Mouse (Mus musculus) C2C12 (cell line): ENCODE results near the gene Wnt3. TPM values are rescaled to one million over a fixed set of nuclear protein-coding genes. Genes with fewer than 3 reads are reported as not detected.

Experiments
- H3K27me3 ChIP-seq: one replicate; pipeline ENCODE4 v1.6.1; 2011; ENCODE audit not compliant: control insufficient read depth, insufficient read depth, insufficient read length
- H3K36me3 ChIP-seq: one replicate; pipeline ENCODE4 v1.6.1; 2011; ENCODE audit not compliant: control insufficient read depth, insufficient read depth
- H3K4me3 ChIP-seq: one replicate; pipeline ENCODE4 v1.5.1; 2011; ENCODE audit warnings: mild to moderate bottlenecking, control low read depth; ENCODE audit not compliant: poor library complexity, insufficient read depth, severe bottlenecking
- H3K79me2 ChIP-seq: one replicate; pipeline ENCODE4 v1.6.1; 2011; ENCODE audit not compliant: control insufficient read depth, insufficient read depth
- H3K79me3 ChIP-seq: one replicate; pipeline ENCODE4 v1.6.1; 2011; ENCODE audit warnings: low read depth, control low read depth
- H3ac ChIP-seq: one replicate; pipeline ENCODE3; 2011; ENCODE audit warnings: low read depth; ENCODE audit not compliant: control insufficient read depth, insufficient read length
- CEBPB ChIP-seq: IDR thresholded peaks from one replicate; pipeline ENCODE4 v1.6.1; 2011; ENCODE audit warnings: low read depth, mild to moderate bottlenecking, control low read depth, moderate library complexity
- CTCF ChIP-seq: IDR thresholded peaks from one replicate; pipeline ENCODE4 v1.5.1; 2011; ENCODE audit not compliant: control insufficient read depth, insufficient read depth, insufficient read length
- FOSL1 ChIP-seq: IDR thresholded peaks from one replicate; pipeline ENCODE4 v1.8.0; 2011; ENCODE audit warnings: mild to moderate bottlenecking, low read length; ENCODE audit not compliant: poor library complexity, insufficient read depth, severe bottlenecking
- MAX ChIP-seq: IDR thresholded peaks from one replicate; pipeline ENCODE4 v1.6.1; 2011; ENCODE audit warnings: mild to moderate bottlenecking, control low read depth
- MYOD1 ChIP-seq: IDR thresholded peaks from one replicate; pipeline ENCODE4 v1.6.1; 2011; ENCODE audit warnings: low read depth; ENCODE audit not compliant: control insufficient read depth, insufficient read length
- MYOG ChIP-seq: IDR thresholded peaks from one replicate; pipeline ENCODE4 v1.6.1; 2011; ENCODE audit not compliant: control insufficient read depth, insufficient read length; ENCODE audit errors: extremely low read depth
- USF1 ChIP-seq: IDR thresholded peaks from one replicate; pipeline ENCODE4 v1.6.1; 2011; ENCODE audit warnings: low read depth, mild to moderate bottlenecking, control low read depth, moderate library complexity
- polyA plus RNA-seq: library from polyadenylated mRNA; unstranded; fragments of >200 nt; fragmentation: generic; extraction: Trizol; gene quantifications from one replicate; pipeline ENCODE4 v1.2.1, GENCODE M21; 2012; ENCODE audit warnings: missing spikeins

Wnt3 gene
- polyA plus RNA-seq, 1 experiment: 0.01 TPM

DNA sequence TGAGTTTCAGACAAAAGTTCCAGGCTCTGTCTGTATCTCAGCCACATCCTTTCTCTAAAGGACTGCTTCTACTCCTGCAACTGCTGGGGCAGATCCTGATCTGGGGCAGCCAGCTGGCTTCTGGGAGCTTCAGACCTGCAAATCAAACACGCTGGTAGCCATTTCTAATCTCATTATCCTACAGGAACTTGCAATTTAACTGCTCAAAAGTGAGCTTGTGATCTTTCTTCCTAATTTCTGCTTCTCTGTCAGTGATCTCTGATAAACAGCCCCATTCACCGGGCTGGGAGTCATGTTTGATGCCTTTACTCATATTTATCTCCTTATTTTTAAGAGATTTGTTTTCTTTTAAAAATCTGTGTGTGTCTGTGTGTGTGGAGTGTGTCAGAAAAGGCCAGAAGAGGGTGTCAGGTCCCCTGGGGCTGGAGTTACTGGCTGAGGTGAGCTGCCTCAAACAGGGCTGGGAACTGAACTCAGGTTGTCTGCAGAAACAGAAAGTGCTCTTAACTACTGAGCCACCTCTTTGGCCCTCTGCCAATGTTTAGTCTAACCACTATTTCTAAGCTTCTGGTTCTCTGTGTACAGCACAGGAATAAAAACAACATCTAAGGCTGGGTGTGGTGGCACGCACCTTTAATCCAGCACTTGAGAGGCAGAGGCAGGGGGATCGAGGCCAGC lies 86.1 kb downstream of the Wnt3 start:
- Histone ChIP-seq H3K27me3 (no peaks in the 10 kb centered on the region), H3K79me2 (no peaks in the 10 kb centered on the region), H3K4me3 (no peak overlapping the region), H3K36me3 (peaks cover 28% of the 10 kb centered on the region), H3ac (no peak overlapping the region), H3K79me3 (no peaks in the 10 kb centered on the region)
- TF ChIP-seq CEBPB (no peak), MYOD1 (no peak), MAX (no peak), FOSL1 (no peak), MYOG (no peak), USF1 (no peak), CTCF (no peak)

DNA sequence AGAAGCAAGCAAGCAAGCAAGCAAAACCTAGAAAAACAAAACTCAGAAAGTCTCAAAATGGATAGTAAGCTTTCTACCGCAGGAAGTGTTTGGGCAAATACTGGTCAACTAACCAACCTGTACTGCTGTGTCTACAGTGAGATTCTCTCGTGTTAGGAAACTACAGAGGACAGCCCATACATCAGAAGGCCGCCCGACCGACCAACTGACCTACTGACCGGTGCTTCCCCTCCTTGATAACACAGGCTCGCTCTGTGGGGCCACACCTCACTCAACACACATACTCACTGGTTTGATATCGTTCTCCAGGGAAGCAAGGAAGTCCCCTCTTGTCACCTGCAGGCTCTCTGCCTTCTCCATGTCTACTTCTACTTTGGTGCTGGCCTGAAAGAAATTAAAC lies 89.0 kb downstream of the Wnt3 start:
- peaks cover 25% of the 10 kb centered on the region for H3K36me3 ChIP-seq
- H3K4me3 ChIP-seq: no peak overlapping the region
- no peaks in the 10 kb centered on the region for H3K79me2 ChIP-seq
- TF ChIP-seq CEBPB (no peak), MYOD1 (no peak), USF1 (no peak), CTCF (no peak), MYOG (no peak), FOSL1 (no peak), MAX (no peak)
- H3ac ChIP-seq: no peak overlapping the region
- H3K27me3 ChIP-seq: no peaks in the 10 kb centered on the region
- H3K79me3 ChIP-seq: no peaks in the 10 kb centered on the region

DNA sequence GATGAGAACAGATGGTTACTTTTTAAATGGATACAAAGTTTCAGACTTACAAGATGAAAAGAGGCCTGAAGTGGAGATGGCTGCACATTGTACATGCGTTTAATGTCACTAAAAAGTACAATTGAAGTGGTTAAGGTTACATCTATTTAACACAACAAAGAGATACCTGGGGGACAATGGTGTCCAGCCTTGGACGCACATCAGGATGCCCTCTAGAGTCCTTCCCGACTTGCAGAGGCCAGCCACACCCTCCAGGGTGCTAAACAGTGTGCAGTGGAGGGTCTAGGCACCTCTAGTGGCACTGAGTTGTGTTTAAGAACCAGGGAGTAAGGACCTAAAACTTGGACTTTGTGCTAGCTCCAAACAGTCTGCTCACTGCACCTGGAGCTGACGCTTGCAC lies 90.5 kb downstream of the Wnt3 start:
- H3K4me3 ChIP-seq: no peak overlapping the region
- H3ac ChIP-seq: no peak overlapping the region
- H3K36me3 ChIP-seq: peaks cover 18% of the 10 kb centered on the region
- TF ChIP-seq CTCF (no peak), FOSL1 (no peak), MYOG (no peak), CEBPB (no peak), MAX (no peak), USF1 (no peak), MYOD1 (no peak)
- no peaks in the 10 kb centered on the region for H3K79me2 ChIP-seq
- no peaks in the 10 kb centered on the region for H3K27me3 ChIP-seq
- H3K79me3 ChIP-seq: no peaks in the 10 kb centered on the region

DNA sequence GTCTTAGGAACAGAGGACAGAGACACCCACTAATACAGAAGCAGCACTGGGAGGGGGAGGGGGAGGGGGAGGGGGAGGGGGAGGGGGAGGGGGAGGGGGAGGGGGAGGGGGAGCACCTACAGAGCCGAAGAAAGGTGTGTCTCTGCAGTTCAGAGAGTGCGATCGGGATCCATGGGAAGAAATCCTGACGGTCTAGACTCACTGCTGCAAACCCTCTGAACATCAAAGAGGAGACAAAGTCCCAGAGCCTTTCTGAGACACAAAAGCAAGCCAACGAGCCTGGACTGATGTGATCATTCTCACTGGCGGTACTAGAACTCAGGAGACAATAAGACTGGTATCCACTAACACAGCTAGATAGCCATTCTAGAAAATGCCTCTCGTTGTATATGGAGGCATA lies 91.4 kb downstream of the Wnt3 start:
- H3ac ChIP-seq: no peak overlapping the region
- TF ChIP-seq MAX (no peak), FOSL1 (no peak), MYOG (no peak), USF1 (no peak), CEBPB (no peak), CTCF (no peak), MYOD1 (no peak)
- H3K27me3 ChIP-seq: no peaks in the 10 kb centered on the region
- H3K4me3 ChIP-seq: no peak overlapping the region
- H3K79me2 ChIP-seq: no peaks in the 10 kb centered on the region
- no peaks in the 10 kb centered on the region for H3K79me3 ChIP-seq
- peaks cover 18% of the 10 kb centered on the region for H3K36me3 ChIP-seq

Other genes with a start within 250 kb of the Wnt3 start
- gene Gm884, start 153.0 kb upstream of the Wnt3 start, polyA plus RNA-seq: not detected
- not detected for gene Lyzl6, start 135.3 kb upstream of the Wnt3 start, polyA plus RNA-seq
- not detected for gene Rprml, start 124.6 kb upstream of the Wnt3 start, polyA plus RNA-seq
- 73.2 TPM for gene Gosr2, start 76.3 kb upstream of the Wnt3 start, polyA plus RNA-seq
- not detected for gene Wnt9b, start 24.3 kb upstream of the Wnt3 start, polyA plus RNA-seq
- 25.1 TPM for gene Nsf, start 179.9 kb downstream of the Wnt3 start, polyA plus RNA-seq
- gene Arf2, start 192.6 kb downstream of the Wnt3 start, polyA plus RNA-seq: 27.9 TPM